Mouse (Mus musculus): ENCODE data around the gene Cpeb4.

- no peak for TF ChIP-seq CTCF (IDR thresholded peaks at IDR 0.05; ENCODE audit: low read depth, low read length)
- TF ChIP-seq POLR2A (IDR thresholded peaks at IDR 0.05; ENCODE audit: extremely low read depth, insufficient read depth, low read length), result no peak
Observed at GRCm38 (mm10) chr11:31892152-31892551, 20.1 kb downstream of the Cpeb4 start.
